Mouse (Mus musculus) gastrocnemius, adult 8-10 months (tissue): ENCODE measurements at regions not wholly inside any gene's neighbourhood (a gene's known extent, or its start where the extent isn't known, plus 50 kb on each side); places are given as distances from the start of the nearest gene placed in this dataset.
"Not testable (repeated sequence)": the region's sequence is repeated elsewhere in the genome, so short reads cannot be mapped to it uniquely, and the experiment has no call there.

ENCODE experiments used
- DNase-seq, 2 experiments: peaks; one replicate each; pipeline ENCODE4 v3.0.0; 2022; ENCODE audit warnings: low spot score in 2 of 2

GRCm38 (mm10) chr11:27105920-27106319 lies 512.1 kb upstream of the Vrk2 start:
- no peak for DNase-seq

- DNase-seq = no peak
Measured at GRCm38 (mm10) chr11:27102906-27103305, 509.1 kb upstream of the Vrk2 start.

GRCm38 (mm10) chr11:27102045-27102444 lies 508.2 kb upstream of the Vrk2 start:
- no peak for DNase-seq

GRCm38 (mm10) chr11:27096615-27097014 lies 502.8 kb upstream of the Vrk2 start:
- DNase-seq = no peak

- not testable (repeated sequence) for DNase-seq
Measured at GRCm38 (mm10) chr11:27095460-27095859, 501.7 kb upstream of the Vrk2 start.

GRCm38 (mm10) chr11:27086516-27086915 lies 492.7 kb upstream of the Vrk2 start:
- no peak for DNase-seq

- DNase-seq = no peak
Measured at GRCm38 (mm10) chr11:27081188-27081587, 487.4 kb upstream of the Vrk2 start.

- DNase-seq = no peak
Measured at GRCm38 (mm10) chr11:27070381-27070780, 476.6 kb upstream of the Vrk2 start.

GRCm38 (mm10) chr11:27027243-27027852 lies 433.5 kb upstream of the Vrk2 start:
- no peak for DNase-seq

GRCm38 (mm10) chr11:27025500-27025899 lies 431.7 kb upstream of the Vrk2 start:
- DNase-seq = no peak

- no peak for DNase-seq
Measured at GRCm38 (mm10) chr11:26996292-26997099, 402.7 kb upstream of the Vrk2 start.

GRCm38 (mm10) chr11:26981216-26981615 lies 387.4 kb upstream of the Vrk2 start:
- DNase-seq = no peak

GRCm38 (mm10) chr11:26972533-26973081 lies 378.8 kb upstream of the Vrk2 start:
- DNase-seq = no peak

- no peak for DNase-seq
Measured at GRCm38 (mm10) chr11:26971161-26971560, 377.4 kb upstream of the Vrk2 start.

GRCm38 (mm10) chr11:26967427-26967826 lies 373.6 kb upstream of the Vrk2 start:
- DNase-seq = no peak

- DNase-seq = no peak
Measured at GRCm38 (mm10) chr11:26962928-26963667, 369.3 kb upstream of the Vrk2 start.

GRCm38 (mm10) chr11:26962040-26962927 lies 368.5 kb upstream of the Vrk2 start:
- no peak for DNase-seq

- DNase-seq = peak; percentile 7 to 19
Measured at GRCm38 (mm10) chr11:26961336-26961980, 367.7 kb upstream of the Vrk2 start.

- no peak for DNase-seq
Measured at GRCm38 (mm10) chr11:26956153-26956552, 362.4 kb upstream of the Vrk2 start.

- no peak for DNase-seq
Measured at GRCm38 (mm10) chr11:26931766-26932165, 338.0 kb upstream of the Vrk2 start.
